Mouse (Mus musculus) WW6 (cell line): ENCODE measurements at regions not wholly inside any gene's neighbourhood (a gene's known extent, or its start where the extent isn't known, plus 50 kb on each side); places are given as distances from the start of the nearest gene placed in this dataset.

Source experiments
- DNase-seq: peaks from one replicate; pipeline ENCODE4 v3.0.0-alpha.2; 2013; ENCODE audit warnings: low read depth, low spot score

DNA sequence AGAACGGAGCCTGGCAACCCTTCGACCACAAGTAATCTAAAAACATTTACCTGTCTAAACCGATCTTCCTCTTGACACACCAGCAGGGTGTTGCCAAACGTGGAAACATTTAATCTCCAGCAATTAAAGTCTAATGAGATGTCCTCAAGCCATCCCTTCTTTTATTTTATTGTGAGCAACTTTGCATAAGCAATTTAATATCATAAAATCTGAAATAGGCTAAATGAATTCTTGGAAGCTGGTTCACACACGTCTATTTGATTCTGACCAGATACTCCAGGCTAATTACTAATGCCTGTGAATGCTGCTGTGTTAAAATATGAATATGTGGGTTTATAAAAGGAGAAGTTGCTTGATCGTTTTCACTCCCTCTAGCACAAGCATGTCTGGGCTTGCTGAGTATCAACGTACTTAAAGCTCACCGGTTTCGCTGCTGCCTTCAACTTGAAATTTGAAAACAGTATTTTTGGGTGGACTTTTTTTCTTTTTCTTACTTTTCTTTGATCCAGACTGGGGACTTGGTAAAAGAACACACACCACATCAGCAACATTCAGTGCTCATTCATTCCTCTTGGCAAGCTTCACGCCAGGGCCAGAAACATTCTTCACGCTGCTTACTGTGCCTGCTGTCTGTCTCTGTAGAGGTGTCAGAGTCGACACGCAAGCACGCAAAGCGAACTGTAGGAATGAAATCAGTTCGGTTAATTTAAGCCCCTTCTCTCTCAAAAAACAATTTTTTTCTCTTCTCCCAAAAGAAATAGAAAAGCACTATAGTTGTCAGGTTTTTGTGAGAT, 194.4 kb downstream of the Npr3 start:
- DNase-seq, result no peak

DNA sequence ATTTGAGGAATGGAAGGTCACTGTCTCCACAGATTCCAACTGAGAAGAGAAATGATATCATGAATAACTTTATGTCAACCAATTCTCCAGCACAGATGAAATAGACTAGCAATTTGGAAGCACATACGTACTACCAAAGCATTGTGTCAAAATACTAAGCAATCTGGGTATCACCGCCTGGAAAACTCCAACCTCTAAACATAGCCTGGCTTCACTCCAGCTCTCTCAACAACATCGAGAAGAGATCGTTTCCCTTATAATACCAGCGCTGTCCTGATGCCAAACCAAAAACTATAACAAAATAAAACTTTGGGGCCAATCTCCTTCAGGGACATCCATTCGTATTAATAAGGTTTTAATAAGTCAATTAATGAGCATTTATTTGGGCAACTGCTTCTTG, 205.8 kb downstream of the Npr3 start:
- no peak for DNase-seq

DNA sequence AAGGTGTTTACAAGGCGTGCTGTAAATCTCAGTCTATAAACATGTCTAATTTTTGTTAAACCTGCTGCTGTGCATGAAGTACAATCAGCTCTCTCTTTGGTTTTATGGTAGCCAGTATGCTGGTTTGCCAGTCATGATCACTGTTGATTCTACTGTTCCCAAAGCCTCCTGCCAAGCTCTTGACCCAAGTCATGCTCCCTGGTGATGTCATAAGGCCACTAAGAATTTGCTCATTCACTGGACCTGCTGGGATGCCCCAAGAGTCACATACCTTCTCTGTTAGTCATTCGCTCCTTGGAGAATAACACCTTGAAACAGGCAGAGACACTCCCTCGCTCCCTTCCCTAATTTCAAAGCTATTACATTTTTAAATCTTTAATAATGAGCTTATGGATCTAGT, 207.2 kb downstream of the Npr3 start:
- DNase-seq, result no peak

DNA sequence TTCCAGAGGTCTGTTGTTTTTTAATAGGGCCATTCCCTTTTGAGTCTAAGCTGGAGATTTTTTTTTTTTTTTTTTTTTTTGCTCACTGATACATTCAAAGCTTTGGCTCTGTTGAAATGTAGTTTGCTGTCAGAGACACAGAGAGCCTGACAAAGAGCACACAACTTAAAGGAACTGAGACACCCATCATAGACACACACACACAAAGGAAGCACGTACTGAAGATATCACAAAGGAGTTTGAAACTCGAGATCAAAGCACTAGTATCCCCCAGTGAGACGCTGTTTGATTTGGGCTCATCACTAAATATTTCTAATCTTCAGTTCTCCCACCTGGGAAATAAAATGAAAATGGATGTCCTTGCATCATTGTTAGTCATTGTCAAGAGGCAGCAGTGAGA, 210.0 kb downstream of the Npr3 start:
- DNase-seq, result no peak

DNA sequence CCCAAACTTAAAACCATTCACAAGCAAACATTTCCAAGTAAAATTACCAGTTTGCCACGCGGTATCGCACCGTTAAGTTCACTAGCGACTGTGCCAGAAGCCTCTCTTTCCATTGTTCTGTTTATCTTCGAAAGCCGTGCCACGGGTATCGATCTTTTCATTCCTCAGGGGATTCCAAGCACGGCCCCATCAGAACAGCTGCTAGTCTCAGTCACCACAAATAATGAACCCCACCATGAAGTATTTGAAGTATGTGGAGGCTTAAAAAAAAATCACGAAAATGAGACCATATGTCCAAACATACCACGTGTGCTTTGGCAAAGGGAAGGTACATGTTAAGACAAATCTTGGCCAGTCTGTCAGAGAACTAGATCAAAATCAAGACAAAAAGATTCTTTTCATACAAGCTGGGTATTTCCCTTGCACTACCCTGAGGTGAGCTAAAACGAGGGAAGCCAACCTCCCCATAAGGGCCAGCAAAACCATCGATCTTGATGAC, 213.3 kb downstream of the Npr3 start:
- DNase-seq, result no peak

DNA sequence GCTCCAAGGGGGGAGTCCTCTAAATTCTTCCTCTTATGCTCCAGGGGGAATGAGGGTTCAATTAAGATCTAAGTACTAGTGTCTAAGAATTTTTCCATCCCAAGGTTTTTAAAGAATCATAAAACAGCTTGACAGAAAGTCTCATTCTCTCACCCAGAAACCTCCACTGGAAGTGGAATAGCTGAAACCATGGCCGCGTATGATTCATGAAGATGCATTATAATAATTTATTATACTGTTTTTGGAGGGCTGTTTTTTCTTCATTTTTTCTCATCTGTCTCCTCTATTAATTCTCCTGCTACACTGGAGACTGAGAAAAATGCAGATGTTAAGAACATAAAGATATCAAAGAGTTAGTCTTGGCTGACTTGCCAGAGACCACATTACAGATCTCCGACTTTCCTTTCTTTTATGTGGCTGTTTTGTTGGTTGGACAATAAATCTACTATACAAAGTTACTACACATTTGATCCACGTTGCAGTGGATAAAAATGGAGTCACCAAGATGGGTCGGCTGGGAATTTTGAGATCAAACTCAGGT, 242.2 kb downstream of the Npr3 start:
- no peak for DNase-seq

DNA sequence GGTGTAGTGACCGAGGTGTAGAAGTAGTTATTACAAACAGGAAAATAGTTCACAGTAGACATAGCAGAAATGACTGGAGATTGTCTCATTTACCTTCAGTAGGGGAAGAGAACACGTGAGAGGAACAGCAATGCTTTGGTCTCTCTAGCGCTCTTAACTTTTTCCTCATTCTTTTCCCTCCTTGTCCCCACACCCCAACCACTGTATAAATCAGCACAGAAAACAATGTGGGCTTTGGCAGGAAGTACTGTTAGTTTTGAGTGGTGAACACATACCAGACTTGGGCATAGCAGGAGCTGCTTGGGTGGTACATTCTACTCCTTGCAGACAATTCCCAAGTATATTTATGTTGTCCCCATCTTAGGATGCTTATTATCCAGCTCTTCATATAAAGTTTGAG, 251.9 kb downstream of the Npr3 start:
- DNase-seq, result no peak

DNA sequence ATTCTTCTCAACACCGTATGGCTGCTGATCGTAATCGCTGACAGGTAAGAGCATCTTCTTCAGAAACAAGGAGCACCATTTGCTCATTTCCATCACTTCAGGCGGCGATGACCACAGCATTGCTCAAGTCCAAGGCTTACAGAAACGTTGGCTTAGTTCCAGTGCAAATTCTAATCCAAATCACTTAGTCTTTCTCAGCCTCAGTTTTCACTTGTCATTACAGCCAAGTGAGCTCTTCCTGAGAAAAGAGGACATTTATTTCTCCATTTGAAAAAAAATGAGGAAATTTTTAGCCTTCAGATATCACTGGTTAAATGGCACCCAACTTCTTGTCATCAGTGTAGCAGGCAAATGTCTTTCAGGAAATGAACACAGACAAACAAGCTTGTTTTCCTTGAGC, 246.8 kb upstream of the Tars start:
- DNase-seq, result no peak

DNA sequence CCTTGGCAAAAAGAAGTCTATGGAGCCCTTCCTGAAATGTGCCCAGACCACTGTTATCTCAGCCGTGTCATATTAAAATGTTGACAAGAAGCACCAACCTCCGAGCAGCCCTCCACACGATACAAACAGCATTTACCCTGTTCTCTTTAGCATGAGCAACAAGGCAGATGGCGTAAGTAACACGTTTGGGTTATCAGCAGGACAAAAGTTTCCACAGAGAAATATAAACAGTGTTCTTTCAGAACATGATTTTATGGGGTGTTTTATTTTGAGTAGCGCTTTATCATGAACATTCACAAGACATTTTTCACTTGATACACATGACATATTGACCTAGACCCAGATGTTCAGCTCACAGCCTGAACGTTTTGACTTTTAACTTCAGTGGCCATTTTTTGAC, 245.3 kb upstream of the Tars start:
- no peak for DNase-seq

DNA sequence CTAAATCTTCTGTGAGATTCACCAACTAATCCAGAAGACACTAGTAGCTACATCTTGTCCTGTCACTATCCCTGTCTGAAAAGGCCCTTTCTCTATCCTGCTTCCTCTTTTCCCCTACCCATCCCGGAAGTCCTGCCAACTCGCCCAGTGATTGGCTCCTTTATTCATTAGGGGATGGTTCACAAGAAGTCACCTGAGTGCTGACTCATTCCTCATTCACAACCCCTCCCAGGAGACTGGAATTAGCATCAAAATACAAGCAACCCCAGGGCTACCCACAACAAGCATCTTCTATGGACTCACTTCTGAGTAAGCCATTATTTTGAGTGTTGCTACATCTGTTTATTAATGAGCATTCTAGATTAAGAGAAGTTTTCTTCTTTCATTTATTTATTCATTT, 231.2 kb upstream of the Tars start:
- no peak for DNase-seq

DNA sequence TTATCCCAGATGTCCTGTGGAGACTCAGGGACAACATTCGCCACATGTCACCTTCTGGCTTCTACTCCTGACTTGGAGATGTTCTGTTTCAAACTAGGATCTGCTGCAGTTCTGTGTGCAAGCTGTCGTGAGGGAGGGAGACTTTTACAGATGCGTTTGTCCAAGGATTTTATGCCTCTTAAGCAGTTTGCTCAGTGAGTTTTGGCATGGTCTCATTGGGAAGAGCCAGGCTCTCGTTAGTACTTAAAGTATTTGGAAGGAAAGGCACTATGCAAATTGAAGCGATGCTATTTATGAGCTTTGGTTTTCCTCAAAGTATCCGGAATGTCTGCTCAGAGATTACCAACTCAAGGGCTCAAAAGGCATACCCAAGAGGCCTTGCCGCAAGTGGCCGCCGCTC, 227.0 kb upstream of the Tars start:
- DNase-seq, result no peak

DNA sequence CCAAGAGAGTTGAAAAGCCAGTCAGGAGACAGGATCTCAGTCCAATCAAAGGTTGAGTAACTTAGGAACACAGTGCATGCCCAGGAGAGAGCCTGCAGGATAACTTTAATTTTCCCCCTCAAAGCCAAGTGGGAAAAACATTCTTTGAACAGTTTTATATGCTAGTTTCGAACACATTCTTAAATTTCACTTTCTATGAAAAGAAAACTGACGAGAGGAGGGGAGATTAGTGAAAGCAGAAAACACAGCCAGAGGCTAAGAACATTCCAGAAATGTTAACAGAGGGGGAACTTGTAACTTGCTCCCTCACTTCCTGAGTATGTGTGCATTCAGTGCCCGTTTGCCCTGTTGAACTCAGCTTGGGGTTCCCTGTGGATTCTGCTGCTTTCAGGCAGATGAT, 213.0 kb upstream of the Tars start:
- no peak for DNase-seq

DNA sequence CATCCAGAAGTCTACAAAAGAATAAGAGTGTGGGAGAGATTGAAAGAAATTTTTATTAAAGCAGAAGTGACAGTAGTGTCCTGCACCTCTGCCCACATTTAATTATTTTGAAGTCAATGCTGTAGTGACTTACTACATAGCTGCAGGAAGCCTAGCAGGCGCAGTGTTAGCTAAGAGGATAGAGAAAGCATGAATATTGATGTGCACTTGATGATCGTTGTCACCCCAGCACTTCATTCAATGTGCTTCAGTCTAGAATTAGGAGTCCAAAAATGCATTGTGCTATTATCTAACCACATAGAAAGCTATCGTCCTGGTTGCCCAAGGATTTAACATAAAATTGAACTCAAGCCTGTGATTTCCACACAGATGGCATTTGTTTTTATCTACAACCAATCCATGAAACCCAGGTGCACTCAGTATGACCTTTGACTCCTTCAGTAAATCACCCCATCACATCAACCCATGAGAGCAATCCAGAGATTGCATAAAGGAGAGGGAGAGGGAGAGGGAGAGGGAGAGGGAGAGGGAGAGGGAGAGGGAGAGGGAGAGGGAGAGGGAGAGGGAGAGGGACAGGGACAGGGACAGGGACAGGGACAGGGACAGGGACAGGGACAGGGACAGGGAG, 210.7 kb upstream of the Tars start:
- DNase-seq, result no peak

DNA sequence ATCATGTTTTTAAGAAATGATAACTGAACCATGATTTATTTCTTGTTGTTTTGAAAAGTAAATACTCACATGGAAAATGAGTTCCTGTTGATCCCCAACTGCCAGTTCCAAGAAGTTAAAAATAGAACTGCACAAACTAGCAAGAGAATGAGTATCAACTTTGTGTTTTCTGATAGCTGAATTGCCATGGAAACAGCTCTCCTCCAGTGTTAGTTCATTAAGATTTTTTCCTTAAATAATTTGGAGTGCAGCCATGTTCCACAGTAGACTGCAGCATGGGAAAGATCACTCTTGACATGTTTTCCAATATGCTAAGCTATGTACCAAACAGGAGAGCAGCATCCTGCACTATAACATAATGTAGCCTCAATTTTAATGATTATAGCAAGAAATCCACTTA, 208.0 kb upstream of the Tars start:
- no peak for DNase-seq

DNA sequence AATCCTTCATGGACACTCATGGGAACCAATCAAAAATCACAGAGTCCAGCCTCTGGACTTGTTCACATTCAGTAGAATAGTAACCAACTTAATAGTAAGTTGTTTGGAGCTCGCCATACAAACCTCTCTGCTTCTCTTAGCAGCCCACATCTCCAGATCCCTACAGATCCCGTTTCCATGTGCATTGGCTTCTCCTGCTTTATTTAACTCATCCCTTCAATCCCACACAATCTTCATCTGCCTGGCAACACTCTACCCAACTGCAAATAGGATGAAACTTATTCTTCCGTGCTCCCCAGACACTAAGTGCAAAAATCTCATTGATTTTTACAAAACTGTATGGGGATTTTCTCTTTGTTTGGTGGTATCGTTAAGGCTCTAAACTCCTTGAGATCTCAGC, 206.2 kb upstream of the Tars start:
- no peak for DNase-seq

DNA sequence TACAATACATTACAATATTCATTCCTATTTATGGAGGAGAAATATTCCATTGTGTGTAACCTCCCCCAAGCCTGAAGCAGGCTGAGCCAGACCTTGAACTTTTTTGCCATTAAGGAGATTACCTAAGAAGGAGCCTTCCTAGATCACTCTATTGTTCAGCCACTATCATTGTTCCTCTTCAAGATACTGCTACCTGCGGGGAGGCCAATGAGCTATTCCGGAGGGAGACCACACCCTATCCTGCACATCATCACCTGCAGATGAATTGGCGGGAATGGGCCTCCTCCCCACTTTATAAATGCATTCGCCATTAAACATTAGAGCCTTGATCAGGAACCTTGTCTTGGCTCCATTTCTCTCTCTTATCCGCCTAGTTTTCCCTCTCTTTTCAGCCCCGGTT, 197.6 kb upstream of the Tars start:
- no peak for DNase-seq

DNA sequence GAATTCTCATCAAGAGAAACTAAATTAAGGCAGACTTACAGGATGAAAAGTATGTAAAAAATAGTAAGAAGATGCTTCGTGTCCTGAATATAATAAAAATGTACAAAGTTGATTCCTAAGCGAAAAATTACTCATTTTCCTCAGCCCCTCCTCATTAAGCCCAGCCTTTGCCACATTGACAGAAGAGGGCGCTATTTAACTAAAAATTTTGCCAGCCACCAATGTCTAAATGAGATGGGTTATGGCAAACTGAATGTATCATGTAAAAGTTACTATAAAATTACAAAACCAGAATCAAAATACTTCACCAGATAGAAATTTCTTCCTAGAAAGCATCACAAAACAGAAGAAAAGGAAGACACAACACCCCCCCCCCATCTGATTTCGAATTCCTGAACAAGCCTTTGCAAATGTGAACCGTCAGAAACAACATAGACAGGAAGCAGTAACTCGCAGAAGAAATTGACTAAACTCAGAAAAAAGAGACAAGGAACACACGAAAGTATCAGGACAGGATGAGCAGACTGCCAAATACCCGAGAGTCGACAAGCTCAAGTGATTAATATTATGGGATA, 191.2 kb upstream of the Tars start:
- no peak for DNase-seq

DNA sequence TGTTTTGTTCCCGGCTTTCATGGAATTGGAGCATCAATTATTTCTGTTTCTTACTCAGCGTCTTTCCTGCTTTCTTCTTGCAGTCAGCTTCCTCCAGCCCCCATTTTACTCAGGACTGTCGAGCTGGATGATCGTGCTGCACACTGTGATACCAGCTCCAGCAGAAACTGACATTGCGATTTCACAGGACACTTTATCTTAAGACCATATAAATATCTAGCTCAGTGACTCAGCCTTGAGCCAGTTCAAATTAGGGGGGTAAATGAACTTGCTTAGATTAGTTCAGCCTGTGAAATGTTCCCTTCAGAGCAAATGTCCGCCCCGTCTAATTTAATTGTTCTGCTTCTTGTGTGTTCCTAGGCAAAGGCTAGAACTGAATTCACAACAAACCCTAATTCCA, 190.3 kb upstream of the Tars start:
- DNase-seq, result no peak

DNA sequence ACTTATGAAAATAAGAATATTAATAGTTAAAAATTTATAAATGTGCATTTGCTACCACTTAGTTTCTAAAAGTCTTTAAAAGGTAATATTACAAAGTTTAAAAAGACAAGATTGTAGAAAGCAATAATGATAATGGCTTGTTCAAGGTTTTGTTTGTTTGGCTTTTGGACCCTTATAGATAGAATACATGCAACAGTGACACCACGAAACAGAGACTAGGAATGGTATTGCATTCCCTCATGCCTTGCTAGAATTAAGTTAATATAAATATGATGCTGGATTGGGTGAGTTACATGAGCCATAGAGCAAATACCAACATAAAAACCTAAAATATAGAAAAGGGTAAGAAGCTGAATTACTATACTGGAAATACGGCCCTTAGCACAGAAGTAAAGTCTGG, 186.9 kb upstream of the Tars start:
- DNase-seq, result no peak

DNA sequence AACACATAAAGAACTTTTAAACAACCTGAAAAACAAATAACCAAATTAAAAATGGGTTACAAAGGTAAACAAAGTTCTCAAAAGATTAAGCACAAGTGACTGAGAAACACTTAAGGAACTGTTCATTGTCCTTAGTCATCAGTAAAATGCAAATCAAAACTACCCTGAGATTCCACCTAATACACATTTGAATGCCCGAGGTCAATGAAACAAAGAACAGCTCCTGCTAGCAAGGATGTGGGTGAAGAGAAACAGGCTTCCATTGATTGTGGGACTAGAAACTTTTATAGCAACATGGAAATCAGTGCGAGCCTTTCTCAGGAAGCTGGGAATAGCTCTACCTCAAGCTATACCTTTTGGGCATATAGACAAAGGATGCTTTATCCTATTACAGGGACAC, 184.7 kb upstream of the Tars start:
- DNase-seq, result peak; percentile 7

DNA sequence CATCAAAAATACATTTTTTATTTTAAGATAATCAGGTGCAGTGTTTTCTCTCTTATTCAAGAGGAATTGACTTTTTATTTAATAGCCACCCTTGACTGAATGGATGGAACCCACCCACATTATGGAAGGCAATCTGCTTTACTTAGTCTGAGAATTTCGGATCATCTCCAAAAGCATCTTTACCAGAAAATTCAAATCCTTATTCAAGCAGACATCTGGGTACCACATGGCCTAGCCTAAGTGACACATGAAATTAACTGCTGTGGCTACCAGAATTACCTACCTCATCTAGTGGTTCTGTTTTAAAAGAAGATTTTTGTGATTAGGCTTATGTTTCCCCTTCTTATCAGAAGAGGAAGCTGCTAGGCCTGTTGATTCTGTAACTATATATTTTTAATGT, 178.9 kb upstream of the Tars start:
- DNase-seq, result no peak

DNA sequence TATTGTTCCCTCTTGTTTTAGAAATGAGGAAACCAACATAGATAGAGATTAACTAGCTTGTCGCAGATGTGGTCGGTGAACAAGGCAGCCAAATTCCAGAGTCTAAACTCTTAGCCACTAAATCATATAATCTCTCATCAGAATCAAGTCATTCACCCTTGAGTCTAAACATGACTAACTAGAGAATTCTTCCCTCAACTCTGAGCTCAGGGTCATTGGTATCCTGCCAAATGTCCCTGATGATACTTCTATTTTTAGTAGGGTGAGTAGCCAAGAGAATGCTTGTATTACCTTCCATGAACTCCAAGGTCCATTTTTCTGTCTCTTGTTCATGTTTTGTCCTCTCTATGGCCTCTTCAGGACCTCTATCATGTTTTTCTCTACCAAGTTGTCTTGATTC, 174.9 kb upstream of the Tars start:
- no peak for DNase-seq

DNA sequence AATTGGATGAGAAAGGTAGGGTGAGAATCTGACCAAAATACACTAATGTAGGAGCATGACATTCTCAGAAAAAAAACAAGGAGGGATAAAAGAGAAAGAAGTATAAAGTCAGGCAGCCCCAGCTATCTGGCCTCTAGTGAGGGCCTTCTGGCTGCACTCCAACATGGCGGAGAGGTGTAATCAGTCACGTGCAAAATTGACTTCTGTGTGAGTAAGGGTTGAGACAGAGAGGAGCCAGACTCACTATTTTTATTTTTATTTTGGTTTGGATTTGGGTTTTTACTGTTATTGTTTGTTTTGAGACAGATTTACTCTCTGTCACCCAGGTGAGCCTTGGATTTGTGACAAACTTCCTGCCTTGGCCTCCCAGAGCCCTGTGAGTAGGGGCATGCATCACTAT, 174.0 kb upstream of the Tars start:
- DNase-seq, result no peak
